Mouse (Mus musculus): ENCODE data around the gene Frs3.

The Frs3 gene

DNA sequence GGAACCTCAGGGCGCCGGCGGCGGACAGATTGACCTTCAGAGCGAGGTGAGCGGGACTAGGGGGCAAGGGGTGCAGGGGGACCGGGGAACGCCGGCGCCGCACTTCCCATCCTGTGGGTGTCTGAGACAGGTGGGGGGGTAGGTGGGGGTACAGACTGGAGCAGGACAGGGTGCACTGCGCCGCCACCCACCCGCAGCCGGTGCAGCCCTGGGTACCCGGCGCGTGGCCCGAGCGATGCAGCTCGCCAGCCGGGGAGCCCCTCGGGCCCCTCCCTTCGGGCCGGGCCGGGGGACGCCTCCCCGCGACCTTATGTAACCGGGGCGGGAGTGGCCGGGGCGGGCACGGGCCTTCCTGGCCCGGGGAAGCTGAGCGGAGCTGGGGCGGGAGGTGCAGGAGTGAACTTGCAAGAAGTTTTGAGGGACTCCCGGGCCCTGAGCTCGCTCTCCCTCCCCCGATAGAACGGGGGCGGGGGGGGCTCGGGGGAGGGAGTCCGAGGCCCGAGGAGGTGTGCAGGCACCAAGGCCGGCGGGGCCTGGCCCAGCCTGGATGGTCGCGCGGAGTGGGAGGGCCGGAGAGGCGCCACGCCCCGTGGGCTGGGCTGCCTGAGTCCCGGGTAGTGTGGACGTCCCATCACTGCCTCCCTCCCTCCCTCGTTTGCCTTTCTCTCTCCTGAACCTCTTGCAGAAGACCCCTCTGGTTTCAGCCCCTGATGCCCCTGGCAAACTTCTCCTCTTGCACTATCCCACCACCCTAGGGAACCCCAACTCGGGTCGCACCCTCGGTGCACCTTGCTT is 48.6 kb downstream of the Frs3 start:
- peak; percentile 90 for DNase-seq

DNA sequence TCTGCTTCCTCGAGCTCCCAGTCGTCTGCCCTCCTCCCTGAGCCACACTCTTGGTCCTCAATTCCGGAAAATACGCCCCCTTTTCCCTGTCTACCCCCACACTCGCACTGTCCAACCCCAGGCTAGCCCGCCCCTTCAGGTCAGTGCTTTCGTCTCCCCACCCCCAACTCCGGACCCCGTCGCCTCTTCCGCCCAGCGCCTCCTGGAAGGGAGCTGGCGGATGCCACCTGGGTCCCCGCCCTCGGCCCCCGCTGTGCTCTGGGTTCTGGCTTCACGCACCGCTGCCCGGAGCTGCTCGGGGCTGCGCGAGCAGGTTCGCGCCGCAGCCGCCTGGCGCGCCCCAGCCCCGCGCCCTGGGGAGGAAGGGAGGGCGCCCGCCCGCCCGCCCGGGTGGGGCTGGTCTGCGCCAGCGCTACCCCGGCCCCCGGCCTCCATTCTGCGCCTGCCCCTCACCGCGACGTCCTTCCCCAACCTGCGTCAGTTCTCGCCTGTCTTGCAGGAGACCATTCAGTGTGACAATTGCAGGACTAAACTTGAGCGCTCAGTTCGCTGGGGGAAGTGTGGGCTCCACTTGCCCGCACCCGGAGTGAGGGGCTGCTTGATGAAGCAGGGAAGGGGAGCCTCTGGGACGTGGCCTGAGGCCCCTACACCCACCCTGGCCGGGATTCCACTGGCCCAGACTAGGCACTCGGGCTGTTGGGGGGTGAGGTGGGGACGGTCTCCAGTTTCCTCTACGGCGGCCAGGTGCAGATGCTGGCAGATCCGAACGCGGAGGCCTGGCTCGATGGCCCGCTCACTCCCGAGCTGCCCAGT is 49.4 kb downstream of the Frs3 start:
- DNase-seq: peak; percentile 56

DNA sequence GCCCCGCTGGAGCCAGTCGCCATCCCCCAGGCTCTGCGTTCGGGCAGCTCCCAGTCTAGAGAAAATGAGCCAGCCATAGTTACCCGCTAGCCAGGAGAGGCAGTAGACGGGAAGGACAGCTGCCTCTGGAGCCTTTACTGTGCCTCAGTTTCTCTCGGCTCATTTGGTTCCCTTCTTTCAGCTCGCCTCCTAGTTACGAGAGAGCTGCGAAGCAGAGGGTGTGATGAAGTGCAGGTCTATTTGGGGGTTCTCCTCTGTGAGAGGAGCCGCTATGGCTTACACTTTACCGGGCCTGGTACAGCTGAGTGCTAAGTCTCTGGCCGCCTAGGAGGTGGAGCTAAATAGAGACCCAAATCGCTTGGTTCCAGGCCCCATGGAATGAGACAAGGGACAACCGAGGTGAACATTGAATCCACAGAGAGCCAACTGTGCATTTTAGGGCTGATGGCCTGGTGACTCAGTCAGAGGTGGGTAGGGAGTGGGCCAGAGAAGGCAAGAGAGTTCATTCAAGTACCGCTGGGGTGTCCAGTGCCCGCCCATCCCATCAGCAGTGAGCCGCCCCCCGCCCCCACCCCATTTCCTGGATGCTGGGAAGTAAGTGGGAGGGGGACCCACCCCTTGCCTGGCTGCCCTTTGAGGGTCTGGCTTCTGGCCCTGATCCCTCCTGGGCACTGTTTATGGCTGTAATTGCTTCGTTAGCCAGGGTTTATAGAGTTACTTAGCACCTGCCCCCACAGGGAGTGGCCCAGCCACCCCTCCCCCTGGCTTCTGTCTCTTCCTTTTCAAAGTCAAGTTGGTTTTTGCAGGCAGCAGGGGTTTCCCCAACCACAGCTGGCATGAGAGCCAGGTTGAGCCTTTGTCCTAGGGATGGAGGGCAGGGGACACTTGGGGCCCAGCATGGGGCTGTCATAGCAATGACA is 50.3 kb downstream of the Frs3 start:
- DNase-seq: no peak

DNA sequence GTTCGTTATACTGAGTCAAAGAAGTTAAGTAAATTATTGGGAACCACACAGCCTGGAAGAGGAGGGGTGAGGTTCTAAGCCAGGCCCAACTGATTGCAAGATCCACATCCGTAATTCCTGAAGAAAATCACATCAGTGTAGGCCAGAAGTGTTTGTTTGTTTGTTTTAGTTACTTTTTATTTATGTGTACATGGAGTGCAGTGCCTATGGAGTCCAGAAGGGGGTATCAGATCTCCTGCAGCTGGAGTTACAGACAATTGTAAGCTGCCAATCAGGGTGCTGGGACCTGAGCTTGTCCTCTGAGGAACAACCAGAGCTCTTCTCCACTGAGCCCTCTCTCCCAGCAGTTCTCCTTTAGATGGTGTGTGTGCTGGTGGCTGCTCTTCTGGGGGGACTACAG is 51.4 kb downstream of the Frs3 start:
- DNase-seq: no peak

DNA sequence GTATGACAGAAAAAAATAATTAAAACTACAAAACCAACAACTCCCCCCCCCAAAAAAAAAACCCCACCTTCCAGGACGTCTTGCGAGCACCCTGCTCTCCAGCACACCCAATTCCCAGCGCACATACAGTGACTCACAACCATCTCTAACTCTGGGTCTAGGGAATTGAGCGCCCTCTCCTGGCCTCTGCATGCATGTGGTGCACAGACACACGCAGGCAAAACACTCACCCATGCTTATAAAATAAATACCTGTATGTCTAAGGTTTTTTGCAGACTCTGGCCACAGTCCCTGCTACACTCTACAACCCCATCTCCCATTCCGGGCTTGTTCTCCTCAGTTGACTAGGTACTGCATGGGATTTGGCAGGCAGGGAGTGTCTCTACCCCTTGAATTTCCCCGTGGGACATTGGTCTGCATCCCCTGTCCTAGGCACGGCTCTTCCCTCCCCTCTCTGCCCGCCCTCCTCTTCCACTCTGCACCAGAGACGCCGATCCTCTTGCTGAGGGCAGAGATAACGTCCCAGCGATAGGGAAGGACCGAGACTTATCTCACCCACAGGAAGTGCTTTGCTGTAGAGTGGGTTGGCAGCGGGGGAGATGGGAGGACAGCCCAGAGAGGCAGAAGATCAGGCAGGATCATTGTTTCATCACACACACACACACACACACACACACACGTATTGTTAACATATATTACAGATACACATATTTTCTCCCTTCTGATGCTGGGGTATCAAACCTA is 54.3 kb downstream of the Frs3 start:
- no peak for DNase-seq

DNA sequence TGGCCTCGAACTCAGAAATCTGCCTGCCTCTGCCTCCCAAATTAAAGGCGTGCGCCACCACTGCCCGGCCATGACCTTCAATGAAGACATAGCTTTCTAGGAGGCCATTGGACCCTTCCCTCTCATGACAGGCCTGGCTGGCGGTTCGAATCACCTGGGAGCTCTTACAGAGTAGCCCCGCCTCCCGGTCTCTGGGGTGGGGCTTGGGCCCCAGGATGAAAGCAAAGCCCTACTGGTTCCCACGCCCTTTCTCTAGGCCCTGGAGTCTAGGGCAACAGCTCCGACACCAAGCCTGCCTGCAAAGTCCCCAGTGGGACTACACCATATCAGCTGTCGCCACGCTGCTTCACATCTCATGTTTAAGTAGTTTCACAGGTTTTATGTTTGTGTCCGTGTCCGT is 55.3 kb downstream of the Frs3 start:
- no peak for DNase-seq

DNA sequence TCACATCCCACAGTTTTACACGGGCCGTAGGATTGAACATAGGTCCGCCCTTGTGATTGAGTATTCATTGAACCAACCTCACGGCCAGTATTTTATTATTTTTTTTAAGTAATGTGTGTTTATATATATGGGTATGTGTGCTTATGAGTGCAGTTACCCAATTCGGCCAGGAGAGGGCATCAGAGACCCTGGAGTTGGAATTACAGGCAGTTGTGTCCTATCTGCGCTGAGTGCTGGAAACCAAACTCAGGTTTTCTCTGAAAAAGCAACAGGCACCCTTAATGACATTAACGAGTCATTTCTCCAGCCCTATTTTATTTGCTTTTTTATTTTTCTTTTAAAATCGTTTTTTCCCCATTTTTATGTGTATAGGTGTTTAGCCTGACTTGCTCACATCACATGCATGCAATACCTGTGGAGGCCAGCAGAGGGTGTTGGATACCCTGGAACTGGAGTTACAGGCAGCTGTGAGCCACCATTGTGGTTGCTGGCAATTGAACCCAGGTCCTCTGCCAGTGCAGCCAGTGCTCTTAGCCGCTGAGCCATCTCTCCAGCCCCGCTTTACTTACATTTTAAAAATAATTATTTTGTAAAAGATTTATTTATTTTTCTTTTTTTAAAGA is 56.0 kb downstream of the Frs3 start:
- peak; percentile 39 for DNase-seq

DNA sequence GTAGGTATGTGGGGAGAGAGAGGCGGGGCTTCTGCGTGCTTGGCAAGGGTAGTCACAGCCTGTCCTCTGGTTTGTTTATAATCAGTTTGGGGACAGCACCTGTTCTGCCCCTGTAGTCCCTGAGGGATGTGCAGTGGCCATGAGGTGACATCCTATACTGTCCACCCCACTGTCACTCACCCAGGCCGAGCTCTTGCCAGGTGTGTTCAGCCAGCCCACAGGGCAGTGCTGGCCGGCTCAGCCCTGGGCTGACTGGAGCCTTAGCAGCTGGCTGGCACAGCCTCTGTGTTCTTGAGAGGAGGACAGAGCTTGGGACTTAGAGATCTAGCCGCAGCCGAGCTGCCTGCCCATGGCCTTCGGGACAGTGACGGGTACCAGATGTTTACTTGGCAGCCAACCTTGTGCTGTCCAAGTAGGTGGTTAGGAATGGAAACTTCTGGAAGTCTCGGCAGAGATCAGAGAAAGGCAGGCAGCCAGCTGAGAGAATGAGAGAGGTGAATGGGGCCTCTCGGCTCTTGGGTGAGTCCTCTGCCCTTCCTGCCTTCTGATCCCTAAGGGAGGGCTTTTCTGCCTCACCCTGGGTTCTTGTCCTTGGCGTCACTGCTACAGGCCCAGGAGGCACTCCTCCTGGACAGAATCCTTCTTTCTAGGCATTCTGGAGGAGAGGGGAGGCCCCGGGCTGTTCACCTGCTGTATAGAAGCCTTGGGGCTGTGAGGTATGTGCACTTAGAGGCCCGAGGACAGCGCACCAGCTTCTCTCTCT is 60.1 kb downstream of the Frs3 start:
- peak; percentile 73 for DNase-seq

DNA sequence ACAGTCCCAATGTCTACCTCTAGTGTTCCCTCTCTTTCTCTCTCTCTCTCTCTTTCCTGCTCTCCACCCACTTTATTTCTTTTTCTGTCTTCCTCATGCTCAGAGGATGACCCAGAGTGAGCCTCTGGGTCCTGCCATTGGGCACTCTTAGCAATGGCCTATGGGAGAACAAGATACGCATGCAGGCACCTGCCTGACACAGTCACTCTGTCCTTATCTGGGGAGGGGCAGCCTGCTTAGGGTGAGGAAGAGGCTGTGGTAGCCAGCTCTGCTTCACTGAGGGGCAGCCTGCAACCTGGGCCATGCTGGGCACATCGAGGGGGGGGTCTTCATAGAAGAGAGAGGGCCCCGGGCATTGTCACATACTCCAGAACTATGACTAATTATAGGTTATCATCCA is 60.8 kb downstream of the Frs3 start:
- no peak for DNase-seq

DNA sequence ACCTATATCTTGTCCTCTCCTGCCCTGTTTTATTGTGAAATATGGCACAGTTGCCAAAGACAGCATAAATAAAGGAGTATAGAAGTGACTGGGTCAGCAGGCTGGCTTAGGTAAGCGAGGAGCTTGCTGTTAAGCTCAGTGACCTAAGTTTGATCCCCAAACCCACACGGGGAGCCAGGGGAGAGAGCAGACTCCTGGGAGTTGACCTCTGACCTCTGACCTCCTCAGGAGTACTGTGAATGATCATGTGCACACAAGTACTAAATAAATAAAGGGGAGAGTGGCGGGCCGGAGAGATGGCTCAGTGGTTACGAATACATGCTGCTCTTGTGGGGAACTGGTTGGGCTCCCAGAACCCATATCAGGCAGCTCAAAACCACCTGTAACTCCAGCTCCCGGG is 61.3 kb downstream of the Frs3 start:
- DNase-seq: no peak

DNA sequence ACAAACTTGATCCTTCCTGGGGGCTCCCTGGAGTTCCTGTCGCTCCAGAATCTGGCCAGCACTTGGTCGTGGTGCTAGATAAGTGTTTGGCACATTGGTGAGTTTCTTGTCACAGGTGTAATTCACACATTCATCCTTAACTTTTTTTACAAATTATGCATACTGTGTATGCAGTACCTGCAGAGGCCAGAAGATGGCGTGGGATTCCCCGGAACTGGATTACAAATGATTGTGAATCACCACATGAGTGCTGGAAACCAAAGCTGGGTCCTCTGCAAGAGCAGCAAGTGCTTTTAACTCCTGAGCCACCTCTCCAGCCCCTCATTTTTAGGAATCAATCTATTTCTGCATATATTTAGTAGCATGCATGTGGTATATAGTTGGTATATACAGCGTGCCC is 63.0 kb downstream of the Frs3 start:
- no peak for DNase-seq

DNA sequence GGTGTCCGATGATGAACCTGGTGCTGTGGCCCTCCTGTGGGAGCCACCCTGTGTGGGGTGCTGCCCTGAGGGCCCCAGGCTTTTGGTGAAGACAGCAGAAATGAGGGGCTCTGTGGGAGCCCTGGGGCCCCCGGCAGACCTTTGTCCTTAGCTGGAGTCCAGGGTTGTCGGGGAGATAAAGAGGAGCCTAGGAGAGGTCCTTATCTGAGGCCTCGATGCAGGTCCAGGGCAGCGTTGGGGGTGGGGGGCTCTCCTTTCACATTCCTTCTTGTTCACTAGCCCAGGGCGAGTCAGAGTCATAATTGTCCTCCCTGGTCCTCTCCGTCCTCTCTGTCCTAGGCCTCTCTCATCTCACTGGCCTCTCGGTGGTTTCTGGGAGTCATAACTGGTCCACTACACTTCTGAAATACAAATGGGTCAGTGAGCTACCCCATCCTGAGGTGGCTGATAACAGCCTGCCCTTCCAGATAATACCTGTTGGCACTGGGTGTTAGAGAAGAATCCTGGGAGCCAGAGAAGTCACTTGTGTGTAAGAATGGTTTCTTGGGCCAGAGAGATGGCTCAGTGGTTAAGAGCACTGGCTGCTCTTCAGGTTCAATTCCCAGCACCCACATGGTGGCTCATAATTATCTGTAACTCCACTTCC is 64.4 kb downstream of the Frs3 start:
- no peak for DNase-seq
